Mouse (Mus musculus) embryonic fibroblast, embryonic 13.5 days (primary cell): ENCODE data around the gene S100z.

Experiments
- CTCF ChIP-seq: IDR thresholded peaks from 2 replicates; pipeline ENCODE4 v1.5.1; 2011; ENCODE audit warnings: mild to moderate bottlenecking, control low read depth, low read length, moderate library complexity, borderline replicate concordance; ENCODE audit not compliant: insufficient read depth
- POLR2A ChIP-seq: IDR thresholded peaks from 2 replicates; pipeline ENCODE4 v1.6.1; 2011; ENCODE audit warnings: low read depth, mild to moderate bottlenecking, control low read depth, low read length, moderate library complexity

DNA sequence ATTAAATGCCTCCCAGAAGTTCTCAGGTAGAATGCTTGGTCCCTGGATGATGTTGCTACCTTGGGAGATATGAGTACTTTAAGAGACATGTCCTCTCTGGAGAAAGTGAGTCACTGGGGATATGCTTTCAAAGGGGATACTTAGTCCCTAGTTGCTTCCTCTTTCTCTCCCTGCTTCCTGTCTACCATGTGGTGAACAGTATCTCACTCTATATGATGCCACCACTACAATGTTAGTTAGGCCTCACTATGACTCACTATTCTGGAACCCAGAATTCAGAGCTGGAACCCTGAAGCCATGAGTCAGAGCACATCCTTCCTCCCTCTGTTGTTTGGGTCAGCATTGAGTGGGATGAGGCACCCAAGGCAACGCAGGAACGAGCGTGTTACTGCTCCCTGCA lies 51.0 kb downstream of the S100z start:
- TF ChIP-seq CTCF (no peak), POLR2A (no peak)
